Mouse (Mus musculus): ENCODE results near the gene Tex2. TPM values are rescaled to one million over a fixed set of nuclear protein-coding genes. Genes with fewer than 3 reads are reported as not detected.

The Tex2 gene
- polyA plus RNA-seq, 1 experiment, result 13.2 TPM

- Histone ChIP-seq H3K27me3 (ENCODE audit: control insufficient read depth, insufficient read depth, low read length) (no peaks in the 10 kb centered on the region), H3K27ac (ENCODE audit: control insufficient read depth, insufficient read depth, low read length) (no peak overlapping the region), H3K36me3 (ENCODE audit: control insufficient read depth, insufficient read depth, low read length) (no peaks in the 10 kb centered on the region), H3K4me1 (replicated peaks; ENCODE audit: control insufficient read depth, insufficient read depth, low read length) (peaks cover 2% of the 10 kb centered on the region; the same call in 1 of the 2 replicates), H3K4me3 (ENCODE audit: control insufficient read depth, insufficient read depth, low read length) (no peak overlapping the region)
- no peak for DNase-seq
- TF ChIP-seq CTCF (IDR thresholded peaks at IDR 0.05; ENCODE audit: borderline replicate concordance, control insufficient read depth, extremely low read depth, insufficient read depth, low read length, poor library complexity), result no peak
- TF ChIP-seq POLR2A (IDR thresholded peaks at IDR 0.05; ENCODE audit: control insufficient read depth, extremely low read depth, insufficient read depth, low read length, poor library complexity), result no peak
- WGBS, result 84% methylated on average over 1 of the region's 1 CpGs
Measured at GRCm38 (mm10) chr11:106478745-106479144, 134.5 kb downstream of the Tex2 start.

- no peak for TF ChIP-seq CTCF (IDR thresholded peaks at IDR 0.05; ENCODE audit: borderline replicate concordance, control insufficient read depth, extremely low read depth, insufficient read depth, low read length, poor library complexity)
- TF ChIP-seq POLR2A (IDR thresholded peaks at IDR 0.05; ENCODE audit: control insufficient read depth, extremely low read depth, insufficient read depth, low read length, poor library complexity), result no peak
- Histone ChIP-seq H3K36me3 (ENCODE audit: control insufficient read depth, insufficient read depth, low read length) (no peaks in the 10 kb centered on the region), H3K27ac (ENCODE audit: control insufficient read depth, insufficient read depth, low read length) (no peak overlapping the region), H3K4me3 (ENCODE audit: control insufficient read depth, insufficient read depth, low read length) (no peak overlapping the region), H3K27me3 (ENCODE audit: control insufficient read depth, insufficient read depth, low read length) (no peaks in the 10 kb centered on the region), H3K4me1 (replicated peaks; ENCODE audit: control insufficient read depth, insufficient read depth, low read length) (peaks cover 2% of the 10 kb centered on the region)
- 94% methylated on average over 4 of the region's 4 CpGs for WGBS
- no peak for DNase-seq
Measured at GRCm38 (mm10) chr11:106477505-106478160, 135.6 kb downstream of the Tex2 start.

GRCm38 (mm10) chr11:106475309-106475708 lies 137.9 kb downstream of the Tex2 start:
- H3K36me3 ChIP-seq (ENCODE audit: control insufficient read depth, insufficient read depth, low read length), result no peaks in the 10 kb centered on the region
- TF ChIP-seq CTCF (IDR thresholded peaks at IDR 0.05; ENCODE audit: borderline replicate concordance, control insufficient read depth, extremely low read depth, insufficient read depth, low read length, poor library complexity), result no peak
- TF ChIP-seq POLR2A (IDR thresholded peaks at IDR 0.05; ENCODE audit: control insufficient read depth, extremely low read depth, insufficient read depth, low read length, poor library complexity), result no peak
- DNase-seq, result no peak
- H3K4me3 ChIP-seq (ENCODE audit: control insufficient read depth, insufficient read depth, low read length), result no peak overlapping the region
- no peak overlapping the region for H3K27ac ChIP-seq (ENCODE audit: control insufficient read depth, insufficient read depth, low read length)
- WGBS, result 74% methylated on average over 1 of the region's 1 CpGs
- no peaks in the 10 kb centered on the region for H3K27me3 ChIP-seq (ENCODE audit: control insufficient read depth, insufficient read depth, low read length)
- H3K4me1 ChIP-seq (replicated peaks; ENCODE audit: control insufficient read depth, insufficient read depth, low read length), result peaks cover 5% of the 10 kb centered on the region; the same call in 1 of the 2 replicates

- 7% methylated on average over 1 of the region's 1 CpGs for WGBS
- no peak for DNase-seq
- H3K27ac ChIP-seq (ENCODE audit: control insufficient read depth, insufficient read depth, low read length), result no peak overlapping the region
Measured at GRCm38 (mm10) chr11:106471629-106472028, 141.6 kb downstream of the Tex2 start.

GRCm38 (mm10) chr11:106468509-106468908 lies 144.7 kb downstream of the Tex2 start:
- DNase-seq, result no peak
- H3K4me3 ChIP-seq (ENCODE audit: control insufficient read depth, insufficient read depth, low read length), result no peak overlapping the region
- 39% methylated on average over 1 of the region's 1 CpGs for WGBS
- H3K4me1 ChIP-seq (replicated peaks; ENCODE audit: control insufficient read depth, insufficient read depth, low read length), result peaks cover 5% of the 10 kb centered on the region; the same call in 1 of the 2 replicates
- no peaks in the 10 kb centered on the region for H3K36me3 ChIP-seq (ENCODE audit: control insufficient read depth, insufficient read depth, low read length)
- H3K27ac ChIP-seq (ENCODE audit: control insufficient read depth, insufficient read depth, low read length), result peak overlapping the region; percentile 57
- H3K27me3 ChIP-seq (ENCODE audit: control insufficient read depth, insufficient read depth, low read length), result no peaks in the 10 kb centered on the region
- TF ChIP-seq CTCF (IDR thresholded peaks at IDR 0.05; ENCODE audit: borderline replicate concordance, control insufficient read depth, extremely low read depth, insufficient read depth, low read length, poor library complexity) (no peak), POLR2A (IDR thresholded peaks at IDR 0.05; ENCODE audit: control insufficient read depth, extremely low read depth, insufficient read depth, low read length, poor library complexity) (no peak)

More at GRCm38 (mm10) chr11:106471629-106472028, 141.6 kb downstream of the Tex2 start:
- Histone ChIP-seq H3K4me3 (ENCODE audit: control insufficient read depth, insufficient read depth, low read length) (no peak overlapping the region), H3K27me3 (ENCODE audit: control insufficient read depth, insufficient read depth, low read length) (no peaks in the 10 kb centered on the region), H3K4me1 (replicated peaks; ENCODE audit: control insufficient read depth, insufficient read depth, low read length) (peaks cover 5% of the 10 kb centered on the region; the same call in 1 of the 2 replicates), H3K36me3 (ENCODE audit: control insufficient read depth, insufficient read depth, low read length) (no peaks in the 10 kb centered on the region)
- TF ChIP-seq POLR2A (IDR thresholded peaks at IDR 0.05; ENCODE audit: control insufficient read depth, extremely low read depth, insufficient read depth, low read length, poor library complexity) (no peak), CTCF (IDR thresholded peaks at IDR 0.05; ENCODE audit: borderline replicate concordance, control insufficient read depth, extremely low read depth, insufficient read depth, low read length, poor library complexity) (no peak)

DNA sequence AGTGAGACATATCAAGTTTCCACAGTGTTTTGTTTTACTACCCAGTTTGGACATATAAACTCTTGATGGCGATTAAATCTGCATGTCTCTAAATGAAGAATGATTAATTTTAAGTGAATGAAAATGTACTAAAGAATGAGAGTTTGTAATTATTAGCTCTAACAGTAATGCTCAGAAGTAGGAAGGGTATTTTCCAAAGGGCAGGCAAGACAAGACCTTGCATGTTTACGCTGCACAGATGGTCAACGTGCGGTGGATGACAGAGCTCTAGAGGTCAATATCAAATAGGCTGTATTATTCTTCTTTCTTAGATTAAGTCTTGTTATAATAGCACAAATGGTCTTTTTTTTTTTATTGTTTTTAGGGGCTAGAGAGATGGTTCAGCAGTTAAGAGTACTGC lies 147.3 kb downstream of the Tex2 start:
- TF ChIP-seq CTCF (IDR thresholded peaks at IDR 0.05; ENCODE audit: borderline replicate concordance, control insufficient read depth, extremely low read depth, insufficient read depth, low read length, poor library complexity), result no peak
- TF ChIP-seq POLR2A (IDR thresholded peaks at IDR 0.05; ENCODE audit: control insufficient read depth, extremely low read depth, insufficient read depth, low read length, poor library complexity), result no peak
- WGBS, result 97% methylated on average over 4 of the region's 4 CpGs
- no peak overlapping the region for H3K27ac ChIP-seq (ENCODE audit: control insufficient read depth, insufficient read depth, low read length)
- no peaks in the 10 kb centered on the region for H3K27me3 ChIP-seq (ENCODE audit: control insufficient read depth, insufficient read depth, low read length)
- no peaks in the 10 kb centered on the region for H3K36me3 ChIP-seq (ENCODE audit: control insufficient read depth, insufficient read depth, low read length)
- H3K4me1 ChIP-seq (replicated peaks; ENCODE audit: control insufficient read depth, insufficient read depth, low read length), result peaks cover 11% of the 10 kb centered on the region
- DNase-seq, result no peak
- H3K4me3 ChIP-seq (ENCODE audit: control insufficient read depth, insufficient read depth, low read length), result no peak overlapping the region

All from thymus, adult 2 months (tissue).